Mouse (Mus musculus) forebrain, embryonic 14.5 days (tissue): ENCODE data around the gene Tyro3. TPM values are rescaled to one million over a fixed set of nuclear protein-coding genes. Genes with fewer than 3 reads are reported as not detected.

ENCODE experiments used
- ATAC-seq: fragments of 200-750 bp; cut with Nextera tagmentation; 2 replicates; pipeline ENCODE4 v1.8.0; 2017; ENCODE audit warnings: mild to moderate bottlenecking, moderate library complexity
- DNase-seq: peaks from one replicate; pipeline ENCODE4 v3.0.0-alpha.2; 2015; ENCODE audit warnings: low spot score
- H3K27ac ChIP-seq: fragments of 300-500 bp; sonication (generic); 2 replicates; pipeline ENCODE4 v1.5.1; 2014; ENCODE audit warnings: low read depth, mild to moderate bottlenecking, control low read depth, low read length, moderate library complexity
- H3K27me3 ChIP-seq: fragments of 300-500 bp; sonication (generic); replicated peaks from 2 replicates; pipeline ENCODE4 v1.6.1; 2014; ENCODE audit warnings: low read length, control low read depth, mixed read lengths; ENCODE audit not compliant: control insufficient read depth, insufficient read depth
- H3K36me3 ChIP-seq: fragments of 300-500 bp; sonication (generic); 2 replicates; pipeline ENCODE4 v1.6.1; 2014; ENCODE audit warnings: low read length, control low read depth; ENCODE audit not compliant: control insufficient read depth, insufficient read depth
- H3K4me1 ChIP-seq: fragments of 300-500 bp; sonication (generic); 2 replicates; pipeline ENCODE4 v1.6.1; 2014; ENCODE audit warnings: antibody characterized with exemption, low read length, control low read depth; ENCODE audit not compliant: control insufficient read depth, insufficient read depth
- H3K4me2 ChIP-seq: fragments of 300-500 bp; sonication (generic); 2 replicates; pipeline ENCODE4 v1.6.1; 2014; ENCODE audit warnings: mild to moderate bottlenecking, control low read depth, low read length
- H3K4me3 ChIP-seq: fragments of 300-500 bp; sonication (generic); 2 replicates; pipeline ENCODE4 v1.5.1; 2014; ENCODE audit warnings: low read depth, low read length, control low read depth
- H3K9ac ChIP-seq: fragments of 300-500 bp; sonication (generic); 2 replicates; pipeline ENCODE4 v1.6.1; 2014; ENCODE audit warnings: mild to moderate bottlenecking, low read length, control low read depth, moderate library complexity
- H3K9me3 ChIP-seq: fragments of 300-500 bp; sonication (generic); replicated peaks from 2 replicates; pipeline ENCODE4 v1.6.1; 2016; ENCODE audit warnings: low read length, control low read depth, mixed read lengths; ENCODE audit not compliant: control insufficient read depth
- WGBS: fragments of 180-500 bp; shearing (Covaris S2); extraction: QIAGEN DNeasy Blood & Tissue Kit; methylation state at CpG from one replicate; pipeline ENCODE4 v1.1.7; 2014; 5-methylcytosine and 5-hydroxymethylcytosine counted together
- polyA plus RNA-seq: library from polyadenylated mRNA; unstranded; fragments of >200 nt; fragmentation: Nextera tagmentation; extraction: Ambion mirVana; gene quantifications from 2 replicates; pipeline ENCODE4 v1.2.1, GENCODE M21; 2014

Gene Tyro3
- polyA plus RNA-seq, 1 experiment from 2014 or later: 14.3 TPM

GRCm38 (mm10) chr2:119767246-119767645 is 30.3 kb upstream of the Tyro3 start:
- no peak for ATAC-seq
- Histone ChIP-seq H3K9me3 (no peaks in the 10 kb centered on the region), H3K4me3 (no peak overlapping the region), H3K27ac (no peak overlapping the region), H3K4me1 (no peaks in the 10 kb centered on the region), H3K27me3 (no peaks in the 10 kb centered on the region), H3K36me3 (peaks cover 70% of the 10 kb centered on the region), H3K9ac (no peak overlapping the region), H3K4me2 (no peak overlapping the region)
- DNase-seq: no peak
- WGBS: 91% methylated on average over 6 of the region's 6 CpGs

GRCm38 (mm10) chr2:119787206-119787883 is 10.2 kb upstream of the Tyro3 start, which contains the start of gene Rpap1:
Rpap1 (minus strand) TSS chr2:119787537.
- Histone ChIP-seq H3K27ac (peak within 1 kb of the TSS; percentile 86), H3K4me1 (peaks cover 5% of the 10 kb centered on the region; the same call in 1 of the 2 replicates), H3K9ac (peak within 1 kb of the TSS; percentile 69), H3K4me3 (peak within 1 kb of the TSS; percentile 55), H3K4me2 (peak within 1 kb of the TSS; percentile 51), H3K36me3 (peaks cover 6% of the 10 kb centered on the region; the same call in 1 of the 2 replicates), H3K9me3 (no peaks in the 10 kb centered on the region), H3K27me3 (no peaks in the 10 kb centered on the region)
- peak; percentile 90 for DNase-seq
- under 1% methylated on average over 44 of the region's 44 CpGs for WGBS
- ATAC-seq: peak; percentile 97

DNA sequence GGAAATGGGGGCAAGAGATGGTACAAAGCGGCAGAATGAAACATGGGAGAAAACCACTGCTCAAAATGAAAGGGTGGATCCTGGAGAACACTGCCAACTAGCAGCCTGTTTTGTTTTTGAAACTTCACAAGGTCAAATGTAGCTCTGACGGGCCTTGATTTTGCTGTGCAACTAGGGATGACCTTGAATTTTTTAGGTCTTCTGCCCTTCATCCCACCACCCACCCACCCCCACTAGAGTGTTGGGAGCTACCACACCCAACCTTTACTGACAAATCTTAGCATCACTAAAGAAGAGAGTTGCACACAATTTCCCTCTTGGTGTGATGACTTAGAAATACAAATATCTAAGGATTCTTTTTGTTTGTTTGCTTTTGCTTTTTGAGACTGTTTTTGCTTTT is 7.5 kb upstream of the Tyro3 start:
- H3K4me1 ChIP-seq: peaks cover 5% of the 10 kb centered on the region; the same call in 1 of the 2 replicates
- H3K4me2 ChIP-seq: no peak overlapping the region
- H3K36me3 ChIP-seq: no peaks in the 10 kb centered on the region
- no peak overlapping the region for H3K4me3 ChIP-seq
- WGBS: 87% methylated on average over 2 of the region's 2 CpGs
- no peaks in the 10 kb centered on the region for H3K9me3 ChIP-seq
- H3K27me3 ChIP-seq: no peaks in the 10 kb centered on the region
- no peak overlapping the region for H3K9ac ChIP-seq
- DNase-seq: no peak
- ATAC-seq: no peak
- no peak overlapping the region for H3K27ac ChIP-seq

DNA sequence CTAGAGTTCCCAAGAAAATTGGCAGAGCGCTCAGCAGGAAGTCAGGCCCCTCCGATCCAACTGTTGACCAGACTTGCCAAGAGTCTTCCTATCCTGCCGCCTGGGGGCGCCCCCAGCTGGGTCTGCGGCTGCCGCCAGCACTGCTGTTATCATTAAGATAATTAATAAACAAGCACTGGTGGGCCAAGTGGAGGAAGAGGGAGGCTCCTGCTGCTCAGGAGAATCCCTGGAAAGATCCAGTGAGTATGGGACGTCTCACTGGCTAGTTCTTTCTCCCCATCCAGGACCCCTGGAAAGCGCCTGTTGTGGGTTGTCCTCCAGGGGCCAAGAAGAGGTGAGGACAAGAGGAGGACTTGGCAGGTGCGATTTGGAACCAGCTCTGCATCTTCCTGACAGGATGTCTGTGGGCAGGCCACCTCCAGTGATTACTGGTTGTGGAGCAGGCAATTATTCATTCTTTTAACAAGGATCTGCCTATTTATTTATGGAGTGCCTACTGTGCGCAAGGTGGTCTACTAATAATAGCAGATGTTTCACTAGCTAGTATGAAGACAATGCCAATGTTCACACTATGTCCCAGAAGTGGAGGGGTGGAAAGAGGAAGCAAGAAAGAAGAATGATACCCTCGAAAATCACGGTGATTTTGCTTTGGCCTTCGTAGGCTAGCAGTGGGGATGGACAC is 854 bp downstream of the Tyro3 start:
- WGBS: 11% methylated on average over 13 of the region's 13 CpGs
- H3K9me3 ChIP-seq: no peaks in the 10 kb centered on the region
- H3K4me2 ChIP-seq: no peak overlapping the region
- H3K27ac ChIP-seq: no peak overlapping the region
- H3K4me3 ChIP-seq: no peak overlapping the region
- H3K27me3 ChIP-seq: no peaks in the 10 kb centered on the region
- H3K4me1 ChIP-seq: peaks cover 25% of the 10 kb centered on the region
- no peaks in the 10 kb centered on the region for H3K36me3 ChIP-seq
- DNase-seq (peak; percentile 79), ATAC-seq (no peak)
- no peak overlapping the region for H3K9ac ChIP-seq

- Histone ChIP-seq H3K4me1 (peaks cover 35% of the 10 kb centered on the region), H3K9ac (peak overlapping the region; percentile 86), H3K4me3 (peak overlapping the region; percentile 75), H3K9me3 (no peaks in the 10 kb centered on the region), H3K27ac (peak overlapping the region; percentile 39; the same call in 1 of the 2 replicates), H3K36me3 (0 out of 2 replicates have a peak, but pooled peaks cover 2% of the 10 kb centered on the region), H3K27me3 (no peaks in the 10 kb centered on the region), H3K4me2 (peak overlapping the region; percentile 98)
- DNase-seq (peak; percentile 45), ATAC-seq (peak; percentile 64)
- 0% methylated on average over 46 of the region's 89 CpGs for WGBS
Measured at GRCm38 (mm10) chr2:119799181-119799960, 1.8 kb downstream of the Tyro3 start.

DNA sequence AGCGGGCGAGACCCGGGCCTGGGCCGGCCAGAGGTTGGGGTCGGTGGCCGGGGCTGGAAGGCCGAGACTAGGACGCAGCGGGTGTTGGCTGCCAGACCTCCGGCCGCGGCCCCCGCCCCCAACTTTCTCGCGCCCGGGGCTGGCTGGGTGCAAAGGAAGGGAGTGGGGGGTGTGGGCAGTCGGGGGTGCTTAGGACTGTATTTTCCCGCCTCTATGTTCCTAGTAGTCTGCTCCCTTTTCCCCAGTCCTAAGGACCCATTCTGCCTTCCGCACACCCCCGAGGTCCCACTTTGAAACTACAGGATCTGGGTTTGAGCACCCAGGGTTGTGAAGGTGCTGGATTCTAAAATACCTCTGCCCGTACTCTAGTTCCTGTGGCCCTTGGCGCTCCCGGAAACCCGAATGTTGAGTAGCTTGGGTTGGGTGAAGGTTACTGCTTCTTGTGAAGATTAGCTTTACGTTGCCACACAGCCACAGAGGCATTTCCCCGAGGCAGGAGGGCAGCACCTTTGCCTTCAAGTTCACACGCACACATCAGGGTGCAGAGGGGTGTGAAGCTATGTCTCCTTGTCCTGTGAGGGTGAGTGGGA is 2.5 kb downstream of the Tyro3 start:
- Histone ChIP-seq H3K27ac (peak overlapping the region; percentile 39; the same call in 1 of the 2 replicates), H3K27me3 (no peaks in the 10 kb centered on the region), H3K4me2 (peak overlapping the region; percentile 98), H3K4me1 (peaks cover 41% of the 10 kb centered on the region), H3K4me3 (peak overlapping the region; percentile 75), H3K9me3 (no peaks in the 10 kb centered on the region), H3K9ac (peak overlapping the region; percentile 86), H3K36me3 (0 out of 2 replicates have a peak, but pooled peaks cover 7% of the 10 kb centered on the region)
- DNase-seq (peak; percentile 33), ATAC-seq (peak; percentile 11; the same call in 1 of the 2 replicates)
- 1% methylated on average over 15 of the region's 27 CpGs for WGBS

DNA sequence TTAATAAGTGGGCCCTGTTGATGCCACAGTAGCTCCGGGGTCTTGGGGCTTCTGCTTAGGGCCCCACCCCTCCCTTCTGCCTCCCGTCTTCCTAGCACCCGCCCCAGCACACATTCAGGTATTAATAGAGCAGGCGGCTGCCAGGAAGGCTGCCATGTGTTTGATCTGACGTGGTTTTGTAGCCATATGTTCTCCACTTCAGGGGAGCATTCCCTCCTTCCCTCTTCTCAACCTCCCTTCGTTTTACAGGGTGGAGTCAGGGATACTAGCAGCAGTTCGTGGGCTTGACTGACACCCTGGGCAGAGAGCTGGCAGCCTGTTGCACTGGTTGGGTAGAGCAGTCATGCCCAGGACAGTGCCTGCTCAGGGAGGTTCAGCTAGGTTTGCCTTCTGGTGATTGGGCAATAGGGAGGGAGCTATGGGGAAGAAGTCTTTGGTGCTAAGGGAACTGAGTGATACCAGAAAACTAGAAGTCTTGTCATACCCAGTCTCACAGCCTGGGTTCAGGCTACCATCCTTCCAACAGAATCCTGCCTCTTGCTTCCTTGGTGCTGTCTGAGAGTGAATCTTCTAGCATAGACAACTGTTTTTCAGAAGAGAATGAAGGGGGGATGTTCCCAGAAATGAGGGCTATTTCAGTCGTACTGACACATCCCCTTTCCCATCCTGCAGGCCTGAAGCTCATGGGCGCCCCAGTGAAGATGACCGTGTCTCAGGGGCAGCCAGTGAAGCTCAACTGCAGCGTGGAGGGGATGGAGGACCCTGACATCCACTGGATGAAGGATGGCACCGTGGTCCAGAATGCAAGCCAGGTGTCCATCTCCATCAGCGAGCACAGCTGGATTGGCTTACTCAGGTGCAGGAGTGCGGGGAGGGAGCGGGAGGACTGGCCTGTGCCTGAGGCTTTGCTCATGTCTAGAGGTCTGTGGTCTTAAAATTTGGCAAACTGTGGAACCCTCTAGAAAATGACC is 3.6 kb downstream of the Tyro3 start:
- 43% methylated on average over 15 of the region's 15 CpGs for WGBS
- 0 out of 2 replicates have a peak, but pooled peaks cover 11% of the 10 kb centered on the region for H3K36me3 ChIP-seq
- H3K27me3 ChIP-seq: no peaks in the 10 kb centered on the region
- H3K9ac ChIP-seq: peak overlapping the region; percentile 86; the same call in 1 of the 2 replicates
- peaks cover 43% of the 10 kb centered on the region for H3K4me1 ChIP-seq
- no peak overlapping the region for H3K27ac ChIP-seq
- H3K4me2 ChIP-seq: peak overlapping the region; percentile 98
- H3K9me3 ChIP-seq: no peaks in the 10 kb centered on the region
- peak overlapping the region; percentile 75; the same call in 1 of the 2 replicates for H3K4me3 ChIP-seq
- ATAC-seq (0 out of 2 replicates have a peak, but pooled peaks have one; percentile 1), DNase-seq (peak; percentile 49)
